Mouse (Mus musculus): ENCODE results near the gene Kcnc3. TPM values are rescaled to one million over a fixed set of nuclear protein-coding genes. Genes with fewer than 3 reads are reported as not detected.

The Kcnc3 gene
- polyA plus RNA-seq, 1 experiment: 1.6 TPM

- TF ChIP-seq CTCF (IDR thresholded peaks at IDR 0.05; ENCODE audit: low read depth, low read length) (no peak), POLR2A (IDR thresholded peaks at IDR 0.05; ENCODE audit: borderline replicate concordance, low read depth, low read length) (no peak)
- Histone ChIP-seq H3K27ac (ENCODE audit: insufficient read depth, low read depth, low read length) (no peak overlapping the region), H3K4me1 (ENCODE audit: control insufficient read depth, insufficient read depth, low read length) (no peaks in the 10 kb centered on the region)
These were observed 2.6 kb downstream of the Kcnc3 start for GRCm38 (mm10) chr7:44593051-44593450.

GRCm38 (mm10) chr7:44593775-44594174 lies 3.3 kb downstream of the Kcnc3 start:
- H3K27ac ChIP-seq (ENCODE audit: insufficient read depth, low read depth, low read length): no peak overlapping the region
- no peak overlapping the region for H3K4me3 ChIP-seq (ENCODE audit: insufficient read depth, low read length)
- no peaks in the 10 kb centered on the region for H3K4me1 ChIP-seq (ENCODE audit: control insufficient read depth, insufficient read depth, low read length)
- TF ChIP-seq CTCF (IDR thresholded peaks at IDR 0.05; ENCODE audit: low read depth, low read length): no peak

More at GRCm38 (mm10) chr7:44593051-44593450, 2.6 kb downstream of the Kcnc3 start:
- H3K4me3 ChIP-seq (ENCODE audit: insufficient read depth, low read length): no peak overlapping the region

GRCm38 (mm10) chr7:44594291-44594690 lies 3.8 kb downstream of the Kcnc3 start:
- no peak overlapping the region for H3K27ac ChIP-seq (ENCODE audit: insufficient read depth, low read depth, low read length)
- TF ChIP-seq CTCF (IDR thresholded peaks at IDR 0.05; ENCODE audit: low read depth, low read length): no peak
- no peak for TF ChIP-seq POLR2A (IDR thresholded peaks at IDR 0.05; ENCODE audit: borderline replicate concordance, low read depth, low read length)
- H3K4me3 ChIP-seq (ENCODE audit: insufficient read depth, low read length): no peak overlapping the region

GRCm38 (mm10) chr7:44595131-44595561 lies 4.7 kb downstream of the Kcnc3 start:
- H3K4me1 ChIP-seq (ENCODE audit: control insufficient read depth, insufficient read depth, low read length): no peaks in the 10 kb centered on the region
- no peak overlapping the region for H3K27ac ChIP-seq (ENCODE audit: insufficient read depth, low read depth, low read length)
- no peak overlapping the region for H3K4me3 ChIP-seq (ENCODE audit: insufficient read depth, low read length)
- no peak for TF ChIP-seq POLR2A (IDR thresholded peaks at IDR 0.05; ENCODE audit: borderline replicate concordance, low read depth, low read length)
- TF ChIP-seq CTCF (IDR thresholded peaks at IDR 0.05; ENCODE audit: low read depth, low read length): no peak

More at GRCm38 (mm10) chr7:44594291-44594690, 3.8 kb downstream of the Kcnc3 start:
- no peaks in the 10 kb centered on the region for H3K4me1 ChIP-seq (ENCODE audit: control insufficient read depth, insufficient read depth, low read length)

GRCm38 (mm10) chr7:44596051-44596450 lies 5.6 kb downstream of the Kcnc3 start:
- TF ChIP-seq POLR2A (IDR thresholded peaks at IDR 0.05; ENCODE audit: borderline replicate concordance, low read depth, low read length) (no peak), CTCF (IDR thresholded peaks at IDR 0.05; ENCODE audit: low read depth, low read length) (no peak)
- H3K27ac ChIP-seq (ENCODE audit: insufficient read depth, low read depth, low read length): no peak overlapping the region
- H3K4me1 ChIP-seq (ENCODE audit: control insufficient read depth, insufficient read depth, low read length): no peaks in the 10 kb centered on the region
- H3K4me3 ChIP-seq (ENCODE audit: insufficient read depth, low read length): no peak overlapping the region

GRCm38 (mm10) chr7:44596996-44597538 lies 6.6 kb downstream of the Kcnc3 start:
- Histone ChIP-seq H3K4me1 (ENCODE audit: control insufficient read depth, insufficient read depth, low read length) (no peaks in the 10 kb centered on the region), H3K27ac (ENCODE audit: insufficient read depth, low read depth, low read length) (no peak overlapping the region), H3K4me3 (ENCODE audit: insufficient read depth, low read length) (no peak overlapping the region)
- TF ChIP-seq CTCF (IDR thresholded peaks at IDR 0.05; ENCODE audit: low read depth, low read length) (no peak), POLR2A (IDR thresholded peaks at IDR 0.05; ENCODE audit: borderline replicate concordance, low read depth, low read length) (no peak)

GRCm38 (mm10) chr7:44597666-44598065 lies 7.2 kb downstream of the Kcnc3 start:
- H3K27ac ChIP-seq (ENCODE audit: insufficient read depth, low read depth, low read length): no peak overlapping the region
- no peaks in the 10 kb centered on the region for H3K4me1 ChIP-seq (ENCODE audit: control insufficient read depth, insufficient read depth, low read length)
- TF ChIP-seq POLR2A (IDR thresholded peaks at IDR 0.05; ENCODE audit: borderline replicate concordance, low read depth, low read length) (no peak), CTCF (IDR thresholded peaks at IDR 0.05; ENCODE audit: low read depth, low read length) (no peak)
- H3K4me3 ChIP-seq (ENCODE audit: insufficient read depth, low read length): no peak overlapping the region

GRCm38 (mm10) chr7:44598336-44598735 lies 7.9 kb downstream of the Kcnc3 start:
- Histone ChIP-seq H3K4me1 (ENCODE audit: control insufficient read depth, insufficient read depth, low read length) (no peaks in the 10 kb centered on the region), H3K4me3 (ENCODE audit: insufficient read depth, low read length) (no peak overlapping the region), H3K27ac (ENCODE audit: insufficient read depth, low read depth, low read length) (no peak overlapping the region)
- no peak for TF ChIP-seq POLR2A (IDR thresholded peaks at IDR 0.05; ENCODE audit: borderline replicate concordance, low read depth, low read length)
- no peak for TF ChIP-seq CTCF (IDR thresholded peaks at IDR 0.05; ENCODE audit: low read depth, low read length)

- Histone ChIP-seq H3K4me1 (ENCODE audit: control insufficient read depth, insufficient read depth, low read length) (no peaks in the 10 kb centered on the region), H3K4me3 (ENCODE audit: insufficient read depth, low read length) (no peak overlapping the region), H3K27ac (ENCODE audit: insufficient read depth, low read depth, low read length) (no peak overlapping the region)
- TF ChIP-seq CTCF (IDR thresholded peaks at IDR 0.05; ENCODE audit: low read depth, low read length): no peak
- no peak for TF ChIP-seq POLR2A (IDR thresholded peaks at IDR 0.05; ENCODE audit: borderline replicate concordance, low read depth, low read length)
These were observed 10.3 kb downstream of the Kcnc3 start for GRCm38 (mm10) chr7:44600691-44601262.

- TF ChIP-seq POLR2A (IDR thresholded peaks at IDR 0.05; ENCODE audit: borderline replicate concordance, low read depth, low read length): no peak
- TF ChIP-seq CTCF (IDR thresholded peaks at IDR 0.05; ENCODE audit: low read depth, low read length): no peak
- Histone ChIP-seq H3K4me3 (ENCODE audit: insufficient read depth, low read length) (no peak overlapping the region), H3K4me1 (ENCODE audit: control insufficient read depth, insufficient read depth, low read length) (no peaks in the 10 kb centered on the region), H3K27ac (ENCODE audit: insufficient read depth, low read depth, low read length) (no peak overlapping the region)
These were observed 11.2 kb downstream of the Kcnc3 start for GRCm38 (mm10) chr7:44601646-44602045.

All from bone marrow macrophage, adult 2 months (primary cell).